Mouse (Mus musculus): ENCODE measurements at regions not wholly inside any gene's neighbourhood (a gene's known extent, or its start where the extent isn't known, plus 50 kb on each side); places are given as distances from the start of the nearest gene placed in this dataset.

- Histone ChIP-seq H3K4me1 (ENCODE audit: control insufficient read depth, insufficient read depth, low read length) (peaks cover 16% of the 10 kb centered on the region), H3K4me3 (ENCODE audit: low read depth, low read length) (no peak overlapping the region), H3K9me3 (ENCODE audit: control insufficient read depth, low read length) (no peaks in the 10 kb centered on the region), H3K9ac (ENCODE audit: low read length) (no peak overlapping the region), H3K27me3 (ENCODE audit: control insufficient read depth, insufficient read depth, low read length) (no peaks in the 10 kb centered on the region), H3K36me3 (ENCODE audit: control insufficient read depth, insufficient read depth, low read length) (no peaks in the 10 kb centered on the region), H3K27ac (ENCODE audit: low read depth, low read length) (no peak overlapping the region), H3K4me2 (no peak overlapping the region)
- WGBS: 90% methylated on average over 6 of the region's 6 CpGs
- ATAC-seq (ENCODE audit: low FRiP score): no peak
- no peak for DNase-seq (ENCODE audit: low spot score, missing footprints)
Observed at GRCm38 (mm10) chr15:59152786-59153388, 263.8 kb downstream of the Gm49356 start.

DNA sequence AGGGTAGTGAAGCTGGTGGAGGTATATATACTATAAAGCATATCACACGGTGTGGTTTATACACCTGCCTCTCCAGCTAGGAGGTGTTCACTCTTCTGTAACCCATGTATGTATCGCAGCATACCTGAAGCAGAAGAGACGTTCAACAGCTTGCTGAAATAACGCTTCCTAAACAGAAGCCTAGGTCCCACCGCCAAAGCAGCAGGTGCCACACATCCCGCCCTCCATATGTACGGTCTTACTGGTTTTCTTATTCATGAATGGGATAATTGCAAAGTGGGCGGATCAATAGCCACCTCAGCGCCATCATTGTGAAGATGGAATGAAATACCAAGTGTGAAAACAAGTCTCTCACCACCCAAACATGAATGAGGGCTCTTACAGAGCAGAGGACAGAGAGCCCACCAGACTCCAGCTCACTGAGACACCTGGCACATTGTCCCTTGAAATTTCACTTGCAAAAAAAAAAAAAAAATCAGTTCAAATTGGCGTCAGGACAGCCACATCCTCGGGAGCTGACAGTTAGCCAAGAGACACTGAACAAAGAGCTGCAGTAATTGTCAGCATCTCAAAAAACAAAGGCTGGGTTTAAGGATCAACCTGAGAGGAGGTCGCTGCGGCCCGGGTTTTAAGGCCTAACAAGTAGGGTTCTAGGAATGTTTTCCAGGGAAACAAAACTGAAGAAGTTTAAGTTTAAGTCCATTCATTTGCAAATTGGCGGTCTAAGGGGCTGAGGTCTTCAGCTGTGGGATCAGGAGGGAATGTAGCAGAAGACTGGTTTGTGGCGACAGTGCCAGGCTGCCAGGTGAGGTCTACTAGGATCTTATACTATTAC lies 264.5 kb downstream of the Gm49356 start:
- 46% methylated on average over 16 of the region's 16 CpGs for WGBS
- H3K4me2 ChIP-seq: no peak overlapping the region

DNA sequence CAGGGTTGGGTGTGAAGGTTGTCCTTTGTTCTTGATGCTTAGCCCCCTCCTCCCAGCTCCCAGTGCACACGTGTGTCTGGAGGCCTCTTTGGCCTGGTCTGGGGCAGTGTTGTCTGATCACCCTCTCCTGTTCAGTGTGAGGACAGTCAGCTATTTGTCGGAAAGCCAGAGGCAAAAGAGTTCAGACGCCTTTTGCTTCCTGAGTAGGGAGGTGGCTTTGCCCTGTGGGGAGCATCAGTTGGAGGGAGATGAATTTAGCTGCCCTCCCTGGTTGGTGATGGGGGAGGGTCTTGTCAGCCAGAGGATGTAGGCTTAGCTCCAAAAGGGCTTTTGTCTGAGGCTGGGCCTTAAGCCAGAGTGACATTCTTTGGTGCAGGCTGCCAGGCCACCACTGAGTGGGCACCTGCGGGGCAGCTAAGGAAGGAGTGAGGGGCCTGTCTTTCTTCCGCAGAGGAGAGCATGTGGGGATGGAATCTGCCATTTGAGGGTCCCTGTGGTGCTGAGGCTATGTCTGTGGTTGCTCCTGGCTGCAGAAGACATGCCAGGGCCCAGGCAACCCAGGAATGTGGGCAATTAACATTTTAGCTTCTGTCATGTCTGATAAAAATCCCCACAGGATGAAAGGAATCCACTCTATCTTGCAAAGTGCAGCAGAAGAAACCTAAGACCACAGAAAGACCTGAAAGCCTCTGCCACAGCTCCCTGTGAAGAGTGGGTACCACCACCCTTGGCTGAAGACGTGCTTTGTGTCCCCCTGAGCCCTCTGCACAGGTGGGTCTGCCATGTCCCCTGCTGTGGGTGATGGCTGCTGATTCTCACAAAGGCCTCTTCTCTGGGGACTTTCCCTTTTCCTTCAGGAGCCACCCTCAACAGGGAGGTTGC lies 265.6 kb downstream of the Gm49356 start:
- Histone ChIP-seq H3K9ac (ENCODE audit: low read length) (peak overlapping the region; percentile 34; the same call in 1 of the 2 replicates), H3K36me3 (ENCODE audit: control insufficient read depth, insufficient read depth, low read length) (no peaks in the 10 kb centered on the region), H3K4me2 (no peak overlapping the region), H3K4me1 (ENCODE audit: control insufficient read depth, insufficient read depth, low read length) (peaks cover 16% of the 10 kb centered on the region), H3K27me3 (ENCODE audit: control insufficient read depth, insufficient read depth, low read length) (no peaks in the 10 kb centered on the region), H3K27ac (ENCODE audit: low read depth, low read length) (peak overlapping the region; percentile 3), H3K9me3 (ENCODE audit: control insufficient read depth, low read length) (no peaks in the 10 kb centered on the region), H3K4me3 (ENCODE audit: low read depth, low read length) (no peak overlapping the region)
- WGBS: 8% methylated on average over 6 of the region's 6 CpGs
- DNase-seq (ENCODE audit: low spot score, missing footprints) (peak; percentile 94), ATAC-seq (ENCODE audit: low FRiP score) (peak; percentile 85)

More for the DNA sequence above, 264.5 kb downstream of the Gm49356 start:
- DNase-seq (ENCODE audit: low spot score, missing footprints) (no peak), ATAC-seq (ENCODE audit: low FRiP score) (no peak)
- Histone ChIP-seq H3K4me1 (ENCODE audit: control insufficient read depth, insufficient read depth, low read length) (peaks cover 16% of the 10 kb centered on the region), H3K27ac (ENCODE audit: low read depth, low read length) (no peak overlapping the region; the same call in 1 of the 2 replicates), H3K9ac (ENCODE audit: low read length) (no peak overlapping the region), H3K36me3 (ENCODE audit: control insufficient read depth, insufficient read depth, low read length) (no peaks in the 10 kb centered on the region), H3K27me3 (ENCODE audit: control insufficient read depth, insufficient read depth, low read length) (no peaks in the 10 kb centered on the region), H3K4me3 (ENCODE audit: low read depth, low read length) (no peak overlapping the region), H3K9me3 (ENCODE audit: control insufficient read depth, low read length) (no peaks in the 10 kb centered on the region)

DNA sequence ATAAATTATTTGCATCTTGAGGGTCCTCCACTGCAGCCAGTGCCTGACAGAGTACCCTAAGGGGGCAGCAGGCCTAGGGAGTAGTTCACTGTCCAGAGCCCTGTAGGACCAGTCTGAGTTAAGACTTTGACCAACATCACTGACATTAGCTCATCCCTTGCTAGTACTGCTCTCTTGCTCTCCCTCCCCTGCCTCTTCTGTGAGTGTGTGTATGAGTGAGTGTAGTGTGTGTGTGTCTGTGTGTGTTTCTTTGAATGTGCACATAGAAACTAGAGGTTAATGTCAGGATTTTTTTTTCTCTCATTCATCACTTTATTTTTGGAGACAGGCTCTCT lies 266.2 kb downstream of the Gm49356 start:
- DNase-seq (ENCODE audit: low spot score, missing footprints) (no peak), ATAC-seq (ENCODE audit: low FRiP score) (peak; percentile 31; the same call in 1 of the 2 replicates)
- no peaks in the 10 kb centered on the region for H3K36me3 ChIP-seq (ENCODE audit: control insufficient read depth, insufficient read depth, low read length)
- H3K27ac ChIP-seq (ENCODE audit: low read depth, low read length): no peak overlapping the region
- no peak overlapping the region for H3K4me3 ChIP-seq (ENCODE audit: low read depth, low read length)
- no peak overlapping the region for H3K9ac ChIP-seq (ENCODE audit: low read length)
- peaks cover 16% of the 10 kb centered on the region for H3K4me1 ChIP-seq (ENCODE audit: control insufficient read depth, insufficient read depth, low read length)
- no peaks in the 10 kb centered on the region for H3K9me3 ChIP-seq (ENCODE audit: control insufficient read depth, low read length)
- no peaks in the 10 kb centered on the region for H3K27me3 ChIP-seq (ENCODE audit: control insufficient read depth, insufficient read depth, low read length)
- no peak overlapping the region for H3K4me2 ChIP-seq

DNA sequence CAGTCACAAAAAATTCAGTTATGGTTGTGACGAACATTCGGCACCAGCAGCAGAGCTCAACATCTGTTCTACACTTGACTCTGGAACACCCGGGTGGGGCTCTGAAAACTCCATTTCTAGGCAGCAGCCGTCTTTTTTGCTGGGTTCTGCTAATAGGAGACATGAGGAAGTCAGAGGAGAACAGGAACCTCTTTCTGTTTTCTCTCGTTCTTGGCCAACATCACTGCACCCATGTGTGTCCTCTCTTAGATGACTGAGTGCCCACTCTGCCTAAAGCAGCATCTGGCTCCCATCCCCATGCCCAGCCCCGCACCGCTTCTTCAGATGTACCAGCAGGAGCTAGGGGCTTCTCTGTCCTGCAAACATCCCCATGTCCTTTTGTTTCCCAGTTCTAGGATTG lies 267.2 kb downstream of the Gm49356 start:
- no peak overlapping the region for H3K4me2 ChIP-seq
- 91% methylated on average over 7 of the region's 7 CpGs for WGBS
- DNase-seq (ENCODE audit: low spot score, missing footprints) (no peak), ATAC-seq (ENCODE audit: low FRiP score) (no peak)
- no peaks in the 10 kb centered on the region for H3K9me3 ChIP-seq (ENCODE audit: control insufficient read depth, low read length)
- no peak overlapping the region for H3K27ac ChIP-seq (ENCODE audit: low read depth, low read length)
- peaks cover 16% of the 10 kb centered on the region for H3K4me1 ChIP-seq (ENCODE audit: control insufficient read depth, insufficient read depth, low read length)
- no peaks in the 10 kb centered on the region for H3K27me3 ChIP-seq (ENCODE audit: control insufficient read depth, insufficient read depth, low read length)
- no peak overlapping the region for H3K9ac ChIP-seq (ENCODE audit: low read length)
- no peaks in the 10 kb centered on the region for H3K36me3 ChIP-seq (ENCODE audit: control insufficient read depth, insufficient read depth, low read length)
- H3K4me3 ChIP-seq (ENCODE audit: low read depth, low read length): no peak overlapping the region

DNA sequence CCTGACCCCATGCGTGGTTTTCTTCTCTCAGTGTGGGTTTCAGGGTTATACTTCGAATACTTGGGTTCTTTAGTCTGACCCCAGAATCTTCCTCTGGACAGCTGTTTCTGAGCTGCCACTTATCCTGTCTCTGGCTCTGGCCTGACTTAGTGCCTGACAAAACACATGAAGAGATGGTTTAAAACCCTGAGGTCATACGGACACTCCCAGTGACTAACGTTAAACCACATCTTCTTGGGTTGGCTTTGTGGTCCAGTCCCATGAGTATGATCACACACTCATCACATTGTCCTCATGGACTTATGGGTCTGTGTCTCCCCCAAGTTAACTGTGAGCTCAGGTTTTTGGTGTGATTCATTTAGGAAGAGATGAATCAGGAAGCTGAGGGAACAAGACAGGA lies 269.7 kb downstream of the Gm49356 start:
- Histone ChIP-seq H3K27ac (ENCODE audit: low read depth, low read length) (no peak overlapping the region), H3K9ac (ENCODE audit: low read length) (no peak overlapping the region), H3K4me3 (ENCODE audit: low read depth, low read length) (no peak overlapping the region), H3K4me2 (no peak overlapping the region), H3K36me3 (ENCODE audit: control insufficient read depth, insufficient read depth, low read length) (no peaks in the 10 kb centered on the region), H3K9me3 (ENCODE audit: control insufficient read depth, low read length) (no peaks in the 10 kb centered on the region), H3K27me3 (ENCODE audit: control insufficient read depth, insufficient read depth, low read length) (no peaks in the 10 kb centered on the region), H3K4me1 (ENCODE audit: control insufficient read depth, insufficient read depth, low read length) (peaks cover 15% of the 10 kb centered on the region)
- DNase-seq (ENCODE audit: low spot score, missing footprints) (no peak), ATAC-seq (ENCODE audit: low FRiP score) (no peak)
- 96% methylated on average over 4 of the region's 4 CpGs for WGBS

DNA sequence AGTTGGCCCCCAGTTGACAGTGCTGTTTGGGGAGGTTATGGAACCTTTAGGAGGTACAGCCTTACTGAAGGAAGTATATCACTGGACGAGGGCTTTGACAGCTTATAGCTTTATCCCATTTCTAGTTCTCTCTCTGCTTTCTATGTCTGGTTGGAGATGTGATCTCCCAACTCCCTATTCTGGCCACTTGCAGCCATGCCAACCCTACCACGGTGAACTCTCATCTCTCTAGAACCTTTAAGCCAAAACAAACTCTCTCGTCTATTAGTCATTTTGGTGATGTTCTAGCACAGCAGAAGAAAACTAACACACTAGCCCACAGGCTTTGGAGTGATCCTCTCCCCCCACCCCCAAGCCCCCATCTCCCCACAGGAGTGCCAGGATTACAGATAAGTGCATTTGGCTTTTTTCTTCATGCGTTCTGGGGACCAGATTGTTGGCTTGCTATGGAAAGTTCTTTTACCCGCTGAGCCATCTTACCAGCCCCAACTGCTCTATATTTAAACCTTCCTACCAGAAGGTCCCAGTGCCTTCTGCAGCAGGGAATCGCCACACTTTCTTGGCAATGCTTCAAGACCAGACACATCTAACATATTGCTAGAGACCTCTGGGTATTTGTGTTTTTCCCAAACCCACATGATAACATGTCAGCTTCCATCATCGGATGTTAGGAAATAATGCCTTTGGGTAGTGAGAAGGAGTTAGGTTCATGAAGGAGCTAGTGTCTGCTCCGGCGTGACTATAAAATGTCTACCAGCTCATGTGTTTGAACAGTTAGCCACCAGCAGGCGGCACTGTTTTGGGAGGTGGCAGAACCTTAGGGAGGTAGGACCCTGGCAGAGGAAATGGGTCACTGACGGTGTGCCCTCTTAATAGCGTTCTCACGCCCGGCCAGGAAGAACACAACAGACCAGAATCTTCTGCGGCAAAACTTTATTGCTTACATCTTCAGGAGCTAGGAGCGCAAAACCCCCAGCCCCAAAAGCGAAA lies 272.1 kb downstream of the Gm49356 start:
- DNase-seq (ENCODE audit: low spot score, missing footprints): no peak
- no peak overlapping the region for H3K4me3 ChIP-seq (ENCODE audit: low read depth, low read length)
- no peak overlapping the region for H3K9ac ChIP-seq (ENCODE audit: low read length)
- H3K4me2 ChIP-seq: no peak overlapping the region
- WGBS: 96% methylated on average over 15 of the region's 17 CpGs
- no peaks in the 10 kb centered on the region for H3K9me3 ChIP-seq (ENCODE audit: control insufficient read depth, low read length)
- no peaks in the 10 kb centered on the region for H3K4me1 ChIP-seq (ENCODE audit: control insufficient read depth, insufficient read depth, low read length)
- H3K27me3 ChIP-seq (ENCODE audit: control insufficient read depth, insufficient read depth, low read length): no peaks in the 10 kb centered on the region
- no peak overlapping the region for H3K27ac ChIP-seq (ENCODE audit: low read depth, low read length)
- no peak for ATAC-seq (ENCODE audit: low FRiP score)
- H3K36me3 ChIP-seq (ENCODE audit: control insufficient read depth, insufficient read depth, low read length): no peaks in the 10 kb centered on the region

DNA sequence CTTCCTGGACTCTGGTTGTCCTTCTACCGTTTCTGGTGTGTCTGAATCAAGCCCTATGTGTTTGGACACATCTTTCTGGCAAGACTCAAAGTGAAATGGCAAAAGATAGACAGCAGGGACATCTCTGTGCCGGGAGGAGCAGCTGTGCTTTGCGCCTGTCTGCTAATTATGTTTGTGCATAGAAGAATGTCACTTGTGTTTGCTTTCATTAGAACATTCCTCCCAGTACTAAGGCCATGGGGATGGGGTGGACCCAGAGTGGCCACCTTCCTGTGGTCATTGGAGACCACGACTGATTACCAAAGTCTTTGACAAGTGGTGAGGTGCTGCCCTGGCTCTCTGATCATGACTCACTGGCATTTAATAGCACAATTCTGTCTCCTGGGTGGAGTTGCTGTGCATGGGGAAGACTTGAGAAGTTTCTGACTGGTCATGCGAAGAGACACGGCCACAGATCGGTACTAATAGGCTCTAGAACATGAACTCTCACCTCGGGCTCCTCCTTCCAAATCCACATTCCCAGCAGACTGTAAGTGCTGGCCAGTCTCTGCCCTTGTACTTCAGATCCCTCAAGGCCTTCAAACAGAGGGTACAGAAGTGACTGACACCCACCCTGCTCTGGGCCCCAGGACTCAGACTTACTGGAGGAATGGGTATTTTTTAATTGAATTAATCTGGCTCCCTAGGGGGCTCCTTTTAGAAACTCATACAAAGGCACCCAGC lies 279.0 kb downstream of the Gm49356 start:
- 89% methylated on average over 8 of the region's 8 CpGs for WGBS
- DNase-seq (ENCODE audit: low spot score, missing footprints): no peak

More for the DNA sequence above, 279.0 kb downstream of the Gm49356 start:
- Histone ChIP-seq H3K9ac (ENCODE audit: low read length) (no peak overlapping the region), H3K4me3 (ENCODE audit: low read depth, low read length) (no peak overlapping the region), H3K27me3 (ENCODE audit: control insufficient read depth, insufficient read depth, low read length) (no peaks in the 10 kb centered on the region), H3K4me1 (ENCODE audit: control insufficient read depth, insufficient read depth, low read length) (peaks cover 7% of the 10 kb centered on the region; the same call in 1 of the 2 replicates), H3K9me3 (ENCODE audit: control insufficient read depth, low read length) (peaks cover 4% of the 10 kb centered on the region; the same call in 1 of the 2 replicates), H3K36me3 (ENCODE audit: control insufficient read depth, insufficient read depth, low read length) (no peaks in the 10 kb centered on the region), H3K4me2 (no peak overlapping the region), H3K27ac (ENCODE audit: low read depth, low read length) (no peak overlapping the region)
- ATAC-seq (ENCODE audit: low FRiP score): no peak

Data from midbrain, embryonic 11.5 days (tissue).